Mouse (Mus musculus): ENCODE data around the gene Slc4a2. TPM values are rescaled to one million over a fixed set of nuclear protein-coding genes. Genes with fewer than 3 reads are reported as not detected.
"Not testable (repeated sequence)": the region's sequence is repeated elsewhere in the genome, so short reads cannot be mapped to it uniquely, and the experiment has no call there.

The Slc4a2 gene
- polyA plus RNA-seq, 1 experiment from 2014 or later, result 11.5 TPM

DNA sequence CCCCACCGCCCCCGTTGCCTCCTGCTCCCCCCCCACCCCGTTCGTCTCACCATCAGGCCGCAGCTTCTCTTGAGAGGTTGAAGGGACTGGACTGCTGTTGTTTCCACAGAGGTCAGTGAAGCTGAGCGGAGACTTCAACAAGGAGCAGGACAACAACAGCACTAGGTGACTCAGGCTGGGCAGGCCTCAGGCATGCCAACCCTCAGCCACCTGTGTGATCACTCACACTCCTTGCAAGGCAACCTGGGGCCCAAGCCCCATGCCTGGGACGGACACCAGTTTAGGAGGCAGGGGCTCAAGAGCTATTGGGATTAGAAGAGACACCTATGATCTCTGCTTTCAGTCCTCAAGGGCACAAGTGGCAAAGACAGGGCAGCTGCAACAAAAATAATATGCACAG, 31.8 kb upstream of the Slc4a2 start, which contains the start of gene Atg9b:
Gene Atg9b (minus strand): TSS at position 280 of the 400 bp plus-strand sequence.
- H3K36me3 ChIP-seq (ENCODE audit: control insufficient read depth, insufficient read depth, low read length), result no peaks in the 10 kb centered on the region
- peaks cover 6% of the 10 kb centered on the region for H3K4me1 ChIP-seq (ENCODE audit: control insufficient read depth, insufficient read depth, low read length)
- DNase-seq (ENCODE audit: low spot score), result no peak
- 86% methylated on average over 7 of the region's 7 CpGs for WGBS
- H3K27me3 ChIP-seq (replicated peaks; ENCODE audit: control insufficient read depth, insufficient read depth, low read length), result peaks cover 22% of the 10 kb centered on the region
- H3K4me2 ChIP-seq (ENCODE audit: low read length), result no peak within 1 kb of the TSS
- H3K4me3 ChIP-seq (ENCODE audit: low read depth, low read length), result no peak within 1 kb of the TSS
- no peak for ATAC-seq
- H3K9me3 ChIP-seq (replicated peaks; ENCODE audit: control insufficient read depth, low read length), result no peaks in the 10 kb centered on the region
- H3K27ac ChIP-seq (ENCODE audit: low read depth, low read length), result no peak within 1 kb of the TSS
- H3K9ac ChIP-seq (ENCODE audit: low read length), result no peak within 1 kb of the TSS

DNA sequence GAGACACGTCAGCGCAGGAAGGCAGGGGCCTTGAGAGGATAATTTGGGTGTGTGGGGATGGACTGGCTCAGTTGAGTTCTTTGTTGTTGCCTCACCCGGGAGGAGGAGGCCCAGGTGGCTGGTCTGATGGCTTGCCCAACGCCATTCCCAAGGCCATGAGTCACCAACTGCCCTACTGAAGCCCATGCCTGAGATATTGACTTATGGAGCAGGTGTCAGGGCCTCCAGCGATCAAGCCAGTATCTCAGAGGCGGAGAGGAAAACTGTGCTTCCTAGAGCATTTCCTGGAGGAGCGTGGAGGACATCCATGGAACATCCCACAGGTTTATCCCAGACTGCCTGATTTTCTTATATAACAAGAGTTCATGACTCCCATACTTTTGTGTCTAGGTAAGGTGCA, 30.9 kb upstream of the Slc4a2 start:
- H3K36me3 ChIP-seq (ENCODE audit: control insufficient read depth, insufficient read depth, low read length), result no peaks in the 10 kb centered on the region
- no peak overlapping the region for H3K9ac ChIP-seq (ENCODE audit: low read length)
- H3K27ac ChIP-seq (ENCODE audit: low read depth, low read length), result no peak overlapping the region
- H3K27me3 ChIP-seq (replicated peaks; ENCODE audit: control insufficient read depth, insufficient read depth, low read length), result peaks cover 14% of the 10 kb centered on the region
- no peak for DNase-seq (ENCODE audit: low spot score)
- ATAC-seq, result no peak
- 78% methylated on average over 7 of the region's 7 CpGs for WGBS
- peaks cover under 1% of the 10 kb centered on the region; the same call in 1 of the 2 replicates for H3K4me1 ChIP-seq (ENCODE audit: control insufficient read depth, insufficient read depth, low read length)
- H3K4me3 ChIP-seq (ENCODE audit: low read depth, low read length), result no peak overlapping the region
- no peak overlapping the region for H3K4me2 ChIP-seq (ENCODE audit: low read length)
- no peaks in the 10 kb centered on the region for H3K9me3 ChIP-seq (replicated peaks; ENCODE audit: control insufficient read depth, low read length)

DNA sequence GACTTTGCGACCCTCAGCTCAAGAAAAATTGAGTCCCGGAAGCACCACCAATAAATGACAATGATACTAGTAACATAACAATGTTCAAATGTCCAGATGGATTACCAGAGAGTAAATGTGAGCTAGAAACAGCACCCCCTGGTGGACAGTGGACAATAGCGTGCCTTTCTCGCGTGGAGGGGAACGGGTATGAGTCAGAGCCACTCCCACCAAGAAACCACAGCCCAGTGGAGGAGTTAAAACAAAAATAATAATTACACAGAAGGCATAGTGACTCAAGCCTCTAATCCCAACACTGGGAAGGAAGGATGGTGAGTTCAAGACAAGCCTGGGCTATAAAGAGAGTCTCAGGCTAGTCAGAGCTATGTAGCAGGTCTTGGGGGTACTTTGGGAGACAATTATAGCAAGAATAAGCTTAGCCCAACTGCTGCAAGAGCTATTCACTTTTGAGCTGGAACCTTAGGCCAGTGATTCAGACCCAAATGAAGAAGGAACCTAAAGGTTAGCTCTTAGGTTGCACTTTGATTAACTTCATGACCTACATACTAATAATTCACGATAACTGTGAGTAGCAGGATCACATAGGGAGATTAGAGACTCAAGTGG, 30.1 kb upstream of the Slc4a2 start, which contains the start of gene Abcb8:
Gene Abcb8 (plus strand): TSS at position 272 of the 606 bp plus-strand sequence.
- no peaks in the 10 kb centered on the region for H3K9me3 ChIP-seq (replicated peaks; ENCODE audit: control insufficient read depth, low read length)
- ATAC-seq, result no peak
- H3K4me3 ChIP-seq (ENCODE audit: low read depth, low read length), result peak within 1 kb of the TSS; percentile 58
- no peaks in the 10 kb centered on the region for H3K4me1 ChIP-seq (ENCODE audit: control insufficient read depth, insufficient read depth, low read length)
- DNase-seq (ENCODE audit: low spot score), result peak; percentile 82
- H3K27me3 ChIP-seq (replicated peaks; ENCODE audit: control insufficient read depth, insufficient read depth, low read length), result peaks cover 8% of the 10 kb centered on the region; the same call in 1 of the 2 replicates
- H3K9ac ChIP-seq (ENCODE audit: low read length), result peak within 1 kb of the TSS; percentile 68
- peak within 1 kb of the TSS; percentile 58 for H3K4me2 ChIP-seq (ENCODE audit: low read length)
- H3K36me3 ChIP-seq (ENCODE audit: control insufficient read depth, insufficient read depth, low read length), result no peaks in the 10 kb centered on the region
- peak within 1 kb of the TSS; percentile 84 for H3K27ac ChIP-seq (ENCODE audit: low read depth, low read length)
- WGBS, result 19% methylated on average over 7 of the region's 7 CpGs

DNA sequence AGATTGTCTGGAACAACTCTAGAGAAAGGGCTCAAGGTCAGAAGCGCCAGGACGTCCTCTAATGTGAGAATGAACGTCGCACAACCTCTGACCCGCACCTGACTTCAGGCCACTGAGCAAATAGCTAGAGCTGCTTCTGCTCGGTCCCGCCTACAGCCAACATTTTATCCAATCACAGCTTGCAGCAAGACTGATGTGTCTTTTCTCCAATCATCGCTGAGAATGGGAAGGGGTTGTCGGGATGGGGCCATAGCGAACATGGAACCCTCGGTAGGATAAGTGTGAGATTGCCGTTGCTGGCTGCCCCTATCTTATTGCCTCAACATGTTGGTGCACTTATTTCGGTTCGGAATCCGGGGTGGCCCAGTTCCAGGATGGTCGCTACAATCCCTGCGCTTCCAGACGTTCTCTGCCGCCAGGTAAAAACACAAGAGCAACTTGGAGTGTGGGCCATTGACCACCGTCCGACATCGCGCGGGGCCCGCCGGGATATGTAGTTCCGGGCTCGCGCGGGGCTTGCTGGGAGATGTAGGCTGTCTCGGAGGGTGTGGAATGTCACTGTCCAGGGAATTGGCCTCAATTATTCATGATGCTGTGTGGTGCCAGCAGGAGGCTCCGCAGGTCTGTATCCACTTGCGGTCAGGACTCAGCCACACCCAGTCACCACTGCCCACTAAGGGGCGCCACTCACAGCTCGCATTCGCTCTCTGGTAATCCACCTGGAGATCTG, 29.3 kb upstream of the Slc4a2 start:
- Histone ChIP-seq H3K4me3 (ENCODE audit: low read depth, low read length) (peak overlapping the region; percentile 58), H3K4me1 (ENCODE audit: control insufficient read depth, insufficient read depth, low read length) (no peaks in the 10 kb centered on the region), H3K27ac (ENCODE audit: low read depth, low read length) (peak overlapping the region; percentile 84), H3K9me3 (replicated peaks; ENCODE audit: control insufficient read depth, low read length) (no peaks in the 10 kb centered on the region), H3K4me2 (ENCODE audit: low read length) (peak overlapping the region; percentile 58), H3K9ac (ENCODE audit: low read length) (peak overlapping the region; percentile 68), H3K36me3 (ENCODE audit: control insufficient read depth, insufficient read depth, low read length) (no peaks in the 10 kb centered on the region), H3K27me3 (replicated peaks; ENCODE audit: control insufficient read depth, insufficient read depth, low read length) (0 out of 2 replicates have a peak, but pooled peaks cover under 1% of the 10 kb centered on the region)
- DNase-seq (ENCODE audit: low spot score) (peak; percentile 98), ATAC-seq (peak; percentile 98)
- WGBS, result under 1% methylated on average over 36 of the region's 36 CpGs

DNA sequence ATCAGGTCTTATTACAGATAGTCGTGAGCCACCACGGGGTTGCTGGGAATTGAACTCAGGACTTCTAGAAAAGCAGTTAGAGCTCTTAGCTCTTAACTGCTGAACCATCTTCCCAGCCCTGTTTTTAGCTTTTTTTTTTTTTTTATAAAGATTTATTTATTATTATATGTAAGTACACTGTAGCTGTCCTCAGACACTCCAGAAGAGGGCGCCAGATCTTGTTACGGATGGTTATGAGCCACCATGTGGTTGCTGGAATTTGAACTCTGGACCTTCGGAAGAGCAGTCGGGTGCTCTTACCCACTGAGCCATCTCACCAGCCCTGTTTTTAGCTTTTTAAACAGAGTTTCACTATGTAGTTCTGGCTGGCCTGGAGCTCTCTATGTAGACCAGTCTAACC, 27.4 kb upstream of the Slc4a2 start:
- H3K27ac ChIP-seq (ENCODE audit: low read depth, low read length); H3K4me2 ChIP-seq (ENCODE audit: low read length); DNase-seq (ENCODE audit: low spot score); ATAC-seq; H3K4me1 ChIP-seq (ENCODE audit: control insufficient read depth, insufficient read depth, low read length); H3K9ac ChIP-seq (ENCODE audit: low read length); H3K4me3 ChIP-seq (ENCODE audit: low read depth, low read length); H3K9me3 ChIP-seq (replicated peaks; ENCODE audit: control insufficient read depth, low read length); H3K27me3 ChIP-seq (replicated peaks; ENCODE audit: control insufficient read depth, insufficient read depth, low read length): not testable (repeated sequence)
- 0 out of 2 replicates have a peak, but pooled peaks cover 12% of the 10 kb centered on the region for H3K36me3 ChIP-seq (ENCODE audit: control insufficient read depth, insufficient read depth, low read length)
- WGBS, result 94% methylated on average over 6 of the region's 6 CpGs

DNA sequence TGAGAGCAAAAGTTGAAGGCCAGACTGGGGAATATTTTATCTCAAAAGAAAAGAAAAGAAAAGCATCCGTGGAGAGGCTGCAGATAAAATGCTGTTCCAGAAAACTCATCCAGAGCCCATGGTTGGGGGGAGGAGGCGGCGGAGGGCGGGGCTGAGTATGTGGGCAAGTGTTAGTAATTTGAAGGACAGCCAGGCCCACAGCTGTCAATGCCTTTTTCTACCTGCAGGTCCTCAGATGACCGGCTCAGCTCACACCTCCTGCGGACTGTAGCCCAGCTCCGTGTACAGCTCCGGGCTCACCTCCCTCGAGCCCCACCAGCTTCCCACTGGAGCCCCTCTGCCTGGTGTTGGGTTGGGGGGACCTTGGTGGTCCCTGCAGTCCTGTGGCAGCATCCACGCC, 24.0 kb upstream of the Slc4a2 start:
- Histone ChIP-seq H3K27me3 (replicated peaks; ENCODE audit: control insufficient read depth, insufficient read depth, low read length) (no peaks in the 10 kb centered on the region), H3K9ac (ENCODE audit: low read length) (no peak overlapping the region), H3K4me2 (ENCODE audit: low read length) (no peak overlapping the region), H3K9me3 (replicated peaks; ENCODE audit: control insufficient read depth, low read length) (no peaks in the 10 kb centered on the region), H3K27ac (ENCODE audit: low read depth, low read length) (no peak overlapping the region), H3K4me3 (ENCODE audit: low read depth, low read length) (no peak overlapping the region), H3K36me3 (ENCODE audit: control insufficient read depth, insufficient read depth, low read length) (peaks cover 38% of the 10 kb centered on the region; the same call in 1 of the 2 replicates), H3K4me1 (ENCODE audit: control insufficient read depth, insufficient read depth, low read length) (no peaks in the 10 kb centered on the region)
- no peak for ATAC-seq
- WGBS, result 86% methylated on average over 10 of the region's 10 CpGs
- DNase-seq (ENCODE audit: low spot score), result no peak

DNA sequence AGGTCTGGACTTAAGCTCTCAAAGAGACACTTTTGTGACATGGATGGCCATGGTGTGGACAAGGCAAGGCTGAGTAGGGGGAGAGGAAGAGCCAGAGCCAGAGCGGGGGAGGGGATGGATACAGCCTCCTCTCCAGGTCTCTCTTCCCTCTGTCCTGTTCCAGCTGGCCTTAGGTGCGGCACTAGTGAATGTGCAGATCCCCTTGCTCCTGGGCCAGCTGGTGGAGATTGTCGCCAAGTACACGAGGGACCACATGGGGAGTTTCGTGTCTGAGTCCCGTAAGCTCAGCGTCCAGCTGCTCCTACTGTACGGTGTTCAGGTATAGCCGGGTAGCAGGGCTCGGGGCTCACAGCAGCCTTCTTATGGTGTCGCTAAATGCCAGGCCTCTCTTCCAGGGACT, 23.3 kb upstream of the Slc4a2 start:
- H3K9ac ChIP-seq (ENCODE audit: low read length), result no peak overlapping the region
- H3K9me3 ChIP-seq (replicated peaks; ENCODE audit: control insufficient read depth, low read length), result no peaks in the 10 kb centered on the region
- ATAC-seq (no peak), DNase-seq (ENCODE audit: low spot score) (no peak)
- 87% methylated on average over 11 of the region's 11 CpGs for WGBS
- H3K36me3 ChIP-seq (ENCODE audit: control insufficient read depth, insufficient read depth, low read length), result peaks cover 38% of the 10 kb centered on the region; the same call in 1 of the 2 replicates
- H3K4me1 ChIP-seq (ENCODE audit: control insufficient read depth, insufficient read depth, low read length), result no peaks in the 10 kb centered on the region
- no peaks in the 10 kb centered on the region for H3K27me3 ChIP-seq (replicated peaks; ENCODE audit: control insufficient read depth, insufficient read depth, low read length)
- no peak overlapping the region for H3K4me3 ChIP-seq (ENCODE audit: low read depth, low read length)
- H3K4me2 ChIP-seq (ENCODE audit: low read length), result no peak overlapping the region
- no peak overlapping the region for H3K27ac ChIP-seq (ENCODE audit: low read depth, low read length)

DNA sequence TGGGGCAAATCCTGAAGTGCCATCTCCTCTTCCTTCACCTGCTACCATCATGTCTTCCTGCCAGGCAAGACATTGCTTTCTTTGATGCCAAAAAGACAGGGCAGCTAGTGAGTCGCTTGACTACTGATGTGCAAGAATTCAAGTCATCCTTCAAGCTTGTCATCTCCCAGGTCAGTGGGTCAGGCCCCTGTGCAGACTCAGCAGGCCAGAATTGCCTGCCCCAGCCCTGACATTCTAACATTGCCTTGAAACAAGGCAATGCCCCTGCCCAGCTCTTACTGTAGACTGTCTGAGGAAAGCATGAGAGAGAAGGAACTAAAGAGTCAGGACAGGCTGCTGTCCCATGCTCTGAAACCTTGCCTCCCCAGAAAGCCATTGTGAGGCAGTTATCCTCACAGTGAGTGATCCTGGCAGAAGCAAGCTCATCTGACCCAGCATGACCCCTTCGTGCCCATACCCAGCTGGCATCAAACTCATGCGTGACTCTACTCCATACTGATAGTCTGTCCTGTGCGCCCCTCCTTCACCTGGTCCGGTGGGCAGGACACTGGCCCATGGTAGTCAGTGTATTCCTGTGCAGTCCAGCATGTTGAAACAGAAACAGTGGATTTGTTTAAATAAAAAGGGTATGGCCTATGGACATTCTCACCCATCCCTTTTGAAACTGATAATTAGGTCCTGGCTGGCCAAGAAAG, 22.6 kb upstream of the Slc4a2 start:
- ATAC-seq, result no peak
- H3K27ac ChIP-seq (ENCODE audit: low read depth, low read length), result no peak overlapping the region
- no peaks in the 10 kb centered on the region for H3K9me3 ChIP-seq (replicated peaks; ENCODE audit: control insufficient read depth, low read length)
- H3K27me3 ChIP-seq (replicated peaks; ENCODE audit: control insufficient read depth, insufficient read depth, low read length), result no peaks in the 10 kb centered on the region
- H3K9ac ChIP-seq (ENCODE audit: low read length), result no peak overlapping the region
- H3K4me2 ChIP-seq (ENCODE audit: low read length), result no peak overlapping the region
- no peak overlapping the region for H3K4me3 ChIP-seq (ENCODE audit: low read depth, low read length)
- H3K36me3 ChIP-seq (ENCODE audit: control insufficient read depth, insufficient read depth, low read length), result peaks cover 38% of the 10 kb centered on the region
- H3K4me1 ChIP-seq (ENCODE audit: control insufficient read depth, insufficient read depth, low read length), result no peaks in the 10 kb centered on the region
- WGBS, result 94% methylated on average over 5 of the region's 5 CpGs
- no peak for DNase-seq (ENCODE audit: low spot score)

All from forebrain, embryonic 14.5 days (tissue).